8 mouse cellular contexts compared by ENCODE assay signal in genomic region chr13:110018431-110018901, GRCm38 (mm10).
A peak's percentile ranks its signal among the peaks of the same experiment; 100 is the strongest.
DNase-seq lines count a peak whose midpoint lies in the region; ATAC-seq and TF ChIP-seq lines count a peak whose summit lies in the region.

No protein-coding gene starts in this region.

- no peaks in the 10 kb centered on the region; the same call in 1 of the 2 replicates for H3K36me3 ChIP-seq in ES-E14 (ENCODE audit: control insufficient read depth, insufficient read depth, low read length, poor library complexity, severe bottlenecking)
- no peaks in the 10 kb centered on the region for H3K36me3 ChIP-seq in hindbrain, embryonic 10.5 days
- no peaks in the 10 kb centered on the region for H3K36me3 ChIP-seq in lung, embryonic 15.5 days
- no peaks in the 10 kb centered on the region for H3K36me3 ChIP-seq in thymus, adult 2 months (ENCODE audit: control insufficient read depth, insufficient read depth, low read length)

- peak; percentile 51; the same call in 1 of the 2 replicates for ATAC-seq in lung, embryonic 15.5 days (ENCODE audit: borderline replicate concordance, extremely low read depth, low FRiP score, low TSS enrichment)

- H3K27me3 ChIP-seq in hindbrain, embryonic 10.5 days (ENCODE audit: insufficient read depth, poor library complexity, severe bottlenecking): peaks cover 4% of the 10 kb centered on the region
- H3K27me3 ChIP-seq in lung, embryonic 15.5 days: no peaks in the 10 kb centered on the region; the same call in 1 of the 2 replicates
- no peaks in the 10 kb centered on the region for H3K27me3 ChIP-seq in thymus, adult 2 months (ENCODE audit: control insufficient read depth, insufficient read depth, low read length)

- in situ Hi-C loops in ES-E14 (cut with MboI; ENCODE audit: low sequenced_read_pairs in 2 of 2, unreplicated experiment in 2 of 2): no loop called here

- H3K4me3 ChIP-seq in ES-E14 (ENCODE audit: insufficient read depth in 1 of 2, low read depth in 1 of 2, low read length in 2 of 2, poor library complexity in 1 of 2, severe bottlenecking in 1 of 2): peak overlapping the region; percentile 41 to 67; a peak in 3 of 4 replicates
- peak overlapping the region; percentile 51 for H3K4me3 ChIP-seq in hindbrain, embryonic 10.5 days
- peak overlapping the region; percentile 37 for H3K4me3 ChIP-seq in lung, embryonic 15.5 days
- H3K4me3 ChIP-seq in thymus, adult 2 months (ENCODE audit: control insufficient read depth, insufficient read depth, low read length): no peak overlapping the region

- peak overlapping the region; percentile 97 for H3K27ac ChIP-seq in ES-E14 (ENCODE audit: insufficient read depth, low read depth, low read length, poor library complexity, severe bottlenecking)
- H3K27ac ChIP-seq in hindbrain, embryonic 10.5 days: peak overlapping the region; percentile 82
- H3K27ac ChIP-seq in lung, embryonic 15.5 days: no peak overlapping the region
- no peak overlapping the region for H3K27ac ChIP-seq in thymus, adult 2 months (ENCODE audit: control insufficient read depth, insufficient read depth, low read length)

- DNase-seq in ES-E14 (ENCODE audit: low read depth, low spot score): peak; percentile 87
- peak; percentile 64 for DNase-seq in cerebellum, adult 11-12 months
- peak; percentile 87 for DNase-seq in forelimb bud, embryonic 11.5 days (ENCODE audit: low read depth, low spot score)
- DNase-seq in hindbrain, embryonic 10.5 days (ENCODE audit: low spot score): peak; percentile 85
- DNase-seq in layer of hippocampus, adult 9-10 months (ENCODE audit: low spot score): peak; percentile 64
- DNase-seq in ovary, adult 18-20 months (ENCODE audit: low spot score): peak; percentile 58
- DNase-seq in thymus, adult 2 months: peak; percentile 73

- H3K9ac ChIP-seq in ES-E14 (ENCODE audit: insufficient read depth, low read depth, low read length, poor library complexity, severe bottlenecking): peak overlapping the region; percentile 73; the same call in 1 of the 2 replicates
- 0 out of 2 replicates have a peak overlapping the region, but pooled peaks have one; percentile 19 for H3K9ac ChIP-seq in lung, embryonic 15.5 days

- WGBS in hindbrain, embryonic 10.5 days: under 1% methylated on average over 17 of the region's 17 CpGs
- WGBS in lung, embryonic 15.5 days: 3% methylated on average over 17 of the region's 17 CpGs
- WGBS in thymus, adult 2 months: 2% methylated on average over 17 of the region's 17 CpGs

- H3K4me2 ChIP-seq in lung, embryonic 15.5 days: peak overlapping the region; percentile 89

- TF ChIP-seq CTCF in thymus, adult 2 months (IDR thresholded peaks at IDR 0.05; ENCODE audit: borderline replicate concordance, control insufficient read depth, extremely low read depth, insufficient read depth, low read length, poor library complexity): peak; percentile 81

- peaks cover 9 to 11% of the 10 kb centered on the region in 2 experiments for H3K4me1 ChIP-seq in ES-E14 (ENCODE audit: control insufficient read depth in 2 of 2, insufficient read depth in 2 of 2, low read length in 2 of 2, poor library complexity in 1 of 2)
- peaks cover 25% of the 10 kb centered on the region for H3K4me1 ChIP-seq in hindbrain, embryonic 10.5 days (replicated peaks)
- H3K4me1 ChIP-seq in lung, embryonic 15.5 days: peaks cover 11% of the 10 kb centered on the region
- H3K4me1 ChIP-seq in thymus, adult 2 months (replicated peaks; ENCODE audit: control insufficient read depth, insufficient read depth, low read length): peaks cover 10% of the 10 kb centered on the region

- TF ChIP-seq POLR2A in thymus, adult 2 months (IDR thresholded peaks at IDR 0.05; ENCODE audit: control insufficient read depth, extremely low read depth, insufficient read depth, low read length, poor library complexity): no peak

- H3K9me3 ChIP-seq in ES-E14 (ENCODE audit: control insufficient read depth, insufficient read depth, low read depth, low read length): no peaks in the 10 kb centered on the region
- H3K9me3 ChIP-seq in hindbrain, embryonic 10.5 days: no peaks in the 10 kb centered on the region
- no peaks in the 10 kb centered on the region for H3K9me3 ChIP-seq in lung, embryonic 15.5 days

TF ChIP-seq in ES-E14, 5 proteins besides CTCF, POLR2A, EP300 and RAD21:
- TF ChIP-seq CHD2 (IDR thresholded peaks at IDR 0.05; ENCODE audit: low read depth, low read length): peak; percentile 17; the same call in 1 of the 2 replicates
- no peak for TF ChIP-seq HCFC1 (IDR thresholded peaks at IDR 0.05; ENCODE audit: borderline replicate concordance, insufficient read depth, low read length)
- TF ChIP-seq MAFK (IDR thresholded peaks at IDR 0.05; ENCODE audit: insufficient read depth, low read depth, low read length): no peak
- peak; percentile 90 for TF ChIP-seq ZNF384 (IDR thresholded peaks at IDR 0.05; ENCODE audit: low read depth, low read length)

Comparison
In these comparisons a context has a peak if more than half of its experiments do, and no peak if none do; other contexts are left out.
1. H3K27ac ChIP-seq: peak in ES-E14 (single experiment) and hindbrain, embryonic 10.5 days (single experiment); none in lung, embryonic 15.5 days (single experiment) and thymus, adult 2 months (single experiment).
2. Peak in every context shown above with its lines, with median percentiles within 50 percentile points of each other: DNase-seq.